Mouse (Mus musculus): ENCODE measurements around the gene C87414. TPM values are rescaled to one million over a fixed set of nuclear protein-coding genes. Genes with fewer than 3 reads are reported as not detected.
"Not testable (repeated sequence)": the region's sequence is repeated elsewhere in the genome, so short reads cannot be mapped to it uniquely, and the experiment has no call there.

Gene C87414
- polyA plus RNA-seq (2014; fragmentation: Nextera tagmentation; extraction: Ambion mirVana) = not detected in 2 replicates

GRCm38 (mm10) chr5:93671451-93671850 is at the start of gene C87414:
C87414 (minus strand) TSS chr5:93671551.
- ATAC-seq (replicated peaks; ENCODE audit: insufficient number of reproducible peaks, low FRiP score, low TSS enrichment); H3K4me2 ChIP-seq; H3K27me3 ChIP-seq (ENCODE audit: control insufficient read depth, insufficient read depth, low read length); H3K4me1 ChIP-seq (ENCODE audit: control insufficient read depth, insufficient read depth, low read length); H3K9me3 ChIP-seq (replicated peaks; ENCODE audit: control insufficient read depth, low read length); H3K9ac ChIP-seq (ENCODE audit: low read depth, low read length); H3K36me3 ChIP-seq (ENCODE audit: control insufficient read depth, insufficient read depth, low read length); H3K4me3 ChIP-seq (ENCODE audit: low read depth, low read length); H3K27ac ChIP-seq (ENCODE audit: low read depth, low read length): not testable (repeated sequence)
- WGBS (ENCODE audit: insufficient replicate concordance) = no CpG with 5 or more reads among the region's 3 CpGs

GRCm38 (mm10) chr5:93684661-93685060 is 13.3 kb upstream of the C87414 start:
- not testable (repeated sequence) for H3K4me2 ChIP-seq; H3K36me3 ChIP-seq (ENCODE audit: control insufficient read depth, insufficient read depth, low read length); H3K4me1 ChIP-seq (ENCODE audit: control insufficient read depth, insufficient read depth, low read length); ATAC-seq (replicated peaks; ENCODE audit: insufficient number of reproducible peaks, low FRiP score, low TSS enrichment); H3K27ac ChIP-seq (ENCODE audit: low read depth, low read length); H3K27me3 ChIP-seq (ENCODE audit: control insufficient read depth, insufficient read depth, low read length); H3K4me3 ChIP-seq (ENCODE audit: low read depth, low read length); H3K9me3 ChIP-seq (replicated peaks; ENCODE audit: control insufficient read depth, low read length); H3K9ac ChIP-seq (ENCODE audit: low read depth, low read length)
- whole genome bisulfite sequencing (ENCODE audit: insufficient replicate concordance) = 59% methylated on average over 3 of the region's 3 CpGs

Other genes starting within 250 kb of the C87414 start
- gene Gm16427, start 131.4 kb downstream of the C87414 start, polyA plus RNA-seq (2014; fragmentation: Nextera tagmentation; extraction: Ambion mirVana) = not detected in 2 replicates
- not detected in 2 replicates for gene Gm7792, start 172.2 kb upstream of the C87414 start, polyA plus RNA-seq (2014; fragmentation: Nextera tagmentation; extraction: Ambion mirVana)

All from heart, embryonic 11.5 days (tissue).